Comparison of ENCODE assay signal across 8 mouse cellular contexts in the genomic region with DNA sequence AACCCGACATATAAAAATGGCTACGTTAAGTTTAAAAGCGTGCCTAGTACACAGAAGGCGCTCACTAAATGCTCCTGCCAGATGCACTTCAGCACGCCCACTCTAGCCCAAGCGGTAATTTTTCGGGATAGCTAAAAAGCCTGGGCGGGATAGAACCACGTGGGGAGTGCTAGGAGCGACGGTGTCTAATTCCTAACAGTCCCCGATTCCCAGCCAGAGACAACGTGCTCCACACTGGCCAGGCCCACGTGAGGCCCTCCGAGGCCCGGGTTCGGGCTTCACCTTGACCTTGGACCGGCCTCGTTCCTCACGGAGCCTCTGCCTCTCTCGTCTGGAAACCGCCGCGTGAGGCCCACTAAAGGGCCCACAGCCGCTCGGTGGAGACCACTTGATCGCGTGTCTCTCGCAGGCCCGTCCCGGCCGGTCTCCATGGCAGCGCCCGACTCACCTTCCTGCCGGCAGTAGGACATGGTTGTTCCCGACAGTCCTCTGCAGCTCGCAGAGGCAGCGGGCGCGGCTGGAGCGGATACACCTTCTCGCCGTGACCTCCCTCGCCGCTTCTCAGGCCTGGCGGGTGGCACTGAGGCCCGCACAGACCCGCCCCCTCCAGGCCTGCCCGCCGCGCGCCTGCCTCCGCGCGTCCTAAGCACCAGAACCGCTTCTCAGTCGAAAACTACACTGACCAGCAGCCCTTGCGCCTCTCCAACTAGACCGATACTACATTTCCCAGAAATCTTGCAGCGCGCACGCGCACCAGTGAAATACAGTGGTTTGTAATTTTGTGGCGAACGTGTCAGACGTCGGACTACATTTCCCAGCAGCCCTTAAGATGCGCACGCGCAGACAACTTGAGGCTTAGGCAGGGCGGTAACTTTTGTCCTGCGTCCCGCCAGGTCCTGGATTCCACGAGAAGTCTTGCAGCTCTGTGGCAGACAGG. TPM values are rescaled to one million over a fixed set of nuclear protein-coding genes. Genes with fewer than 3 reads are reported as not detected.
DNase-seq lines count a peak whose midpoint lies in the region; ATAC-seq and TF ChIP-seq lines count a peak whose summit lies in the region.

A gene (minus strand): TSS at position 679 of the 937 bp plus-strand sequence.
A gene (plus strand): TSS at position 836 of the 937 bp plus-strand sequence.

- peaks cover 21% of the 10 kb centered on the region for H3K36me3 ChIP-seq in embryonic facial prominence, embryonic 14.5 days (ENCODE audit: control insufficient read depth, insufficient read depth, low read length)
- H3K36me3 ChIP-seq in heart, adult 2 months (ENCODE audit: control insufficient read depth, insufficient read depth, low read length): no peaks in the 10 kb centered on the region
- H3K36me3 ChIP-seq in limb, embryonic 13.5 days: peaks cover 31% of the 10 kb centered on the region
- peaks cover 9% of the 10 kb centered on the region for H3K36me3 ChIP-seq in midbrain, embryonic 16.5 days (ENCODE audit: control insufficient read depth, insufficient read depth, low read length)

- peak within 1 kb of the TSS; percentile 88 for H3K27ac ChIP-seq in embryonic facial prominence, embryonic 14.5 days (replicated peaks; ENCODE audit: low read depth, low read length)
- peak within 1 kb of the TSS; percentile 85 for H3K27ac ChIP-seq in heart, adult 2 months
- H3K27ac ChIP-seq in limb, embryonic 13.5 days: peak within 1 kb of the TSS; percentile 83
- H3K27ac ChIP-seq in midbrain, embryonic 16.5 days (ENCODE audit: low read length): peak within 1 kb of the TSS; percentile 77

- peak; percentile 97 for ATAC-seq in embryonic facial prominence, embryonic 14.5 days (ENCODE audit: low read depth)
- peak; percentile 96 for ATAC-seq in limb, embryonic 13.5 days (ENCODE audit: low FRiP score, low read depth)
- peak; percentile 97 for ATAC-seq in midbrain, embryonic 16.5 days

- peak; percentile 11; the same call in 1 of the 2 replicates for TF ChIP-seq EP300 in heart, adult 2 months (IDR thresholded peaks at IDR 0.05; ENCODE audit: insufficient read depth, low read depth, low read length)

- H3K9ac ChIP-seq in embryonic facial prominence, embryonic 14.5 days (ENCODE audit: low read depth, low read length): peak within 1 kb of the TSS; percentile 89
- peak within 1 kb of the TSS; percentile 81 for H3K9ac ChIP-seq in heart, adult 2 months (ENCODE audit: low read depth, low read length)
- H3K9ac ChIP-seq in limb, embryonic 13.5 days: peak within 1 kb of the TSS; percentile 83
- H3K9ac ChIP-seq in midbrain, embryonic 16.5 days (ENCODE audit: low read depth, low read length): peak within 1 kb of the TSS; percentile 86

- peak within 1 kb of the TSS; percentile 71 for H3K4me2 ChIP-seq in embryonic facial prominence, embryonic 14.5 days (ENCODE audit: low read depth, low read length)
- peak within 1 kb of the TSS; percentile 85 for H3K4me2 ChIP-seq in limb, embryonic 13.5 days (replicated peaks)
- peak within 1 kb of the TSS; percentile 92 for H3K4me2 ChIP-seq in midbrain, embryonic 16.5 days (ENCODE audit: low read length)

- WGBS in embryonic facial prominence, embryonic 14.5 days: under 1% methylated on average over 59 of the region's 74 CpGs
- WGBS in heart, adult 2 months: 1% methylated on average over 74 of the region's 74 CpGs
- under 1% methylated on average over 72 of the region's 74 CpGs for WGBS in limb, embryonic 13.5 days
- whole genome bisulfite sequencing in midbrain, embryonic 16.5 days: under 1% methylated on average over 74 of the region's 74 CpGs

- H3K4me1 ChIP-seq in embryonic facial prominence, embryonic 14.5 days (ENCODE audit: control insufficient read depth, insufficient read depth, low read length): peaks cover 17% of the 10 kb centered on the region
- peaks cover 2% of the 10 kb centered on the region; the same call in 1 of the 2 replicates for H3K4me1 ChIP-seq in heart, adult 2 months (ENCODE audit: control insufficient read depth, insufficient read depth, low read length)
- H3K4me1 ChIP-seq in limb, embryonic 13.5 days: peaks cover 26% of the 10 kb centered on the region
- peaks cover 24% of the 10 kb centered on the region for H3K4me1 ChIP-seq in midbrain, embryonic 16.5 days (ENCODE audit: control insufficient read depth, insufficient read depth, low read length)

- no peaks in the 10 kb centered on the region for H3K79me2 ChIP-seq in heart, adult 2 months (replicated peaks; ENCODE audit: control insufficient read depth, insufficient read depth, low read length)

- H3K4me3 ChIP-seq in embryonic facial prominence, embryonic 14.5 days (ENCODE audit: low read depth, low read length): peak within 1 kb of the TSS; percentile 83
- H3K4me3 ChIP-seq in heart, adult 2 months: peak within 1 kb of the TSS; percentile 92
- H3K4me3 ChIP-seq in limb, embryonic 13.5 days: peak within 1 kb of the TSS; percentile 80
- peak within 1 kb of the TSS; percentile 74 for H3K4me3 ChIP-seq in midbrain, embryonic 16.5 days (ENCODE audit: low read depth, low read length)

- intact Hi-C loops in heart, adult 2 months (cut with DNase I): loop anchor here (1.0 kb wide), 2 partner anchors 33 to 42 kb away; a partner anchor contains a TSS

- no peaks in the 10 kb centered on the region for H3K9me3 ChIP-seq in embryonic facial prominence, embryonic 14.5 days (ENCODE audit: control insufficient read depth, low read length)
- no peaks in the 10 kb centered on the region for H3K9me3 ChIP-seq in limb, embryonic 13.5 days
- H3K9me3 ChIP-seq in midbrain, embryonic 16.5 days (replicated peaks; ENCODE audit: control insufficient read depth, low read length, poor library complexity, severe bottlenecking): no peaks in the 10 kb centered on the region

- DNase-seq in 3T3-L1 (ENCODE audit: low read depth, low spot score): peak; percentile 100
- peak; percentile 90 to 98 for DNase-seq in adrenal gland, postnatal 4 days (ENCODE audit: low spot score in 2 of 2)
- DNase-seq in embryonic facial prominence, embryonic 14.5 days (ENCODE audit: low spot score): peak; percentile 100
- DNase-seq in heart, adult 2 months: peak; percentile 98 to 99
- DNase-seq in kidney, adult 8-10 months: peak; percentile 99
- DNase-seq in spleen, postnatal 10 days (ENCODE audit: low spot score in 2 of 2): peak; percentile 96 to 99

- peak; percentile 90 for TF ChIP-seq POLR2A in heart, adult 2 months (IDR thresholded peaks at IDR 0.05; ENCODE audit: insufficient read depth, low read depth, low read length)

- no peaks in the 10 kb centered on the region for H3K27me3 ChIP-seq in embryonic facial prominence, embryonic 14.5 days (replicated peaks; ENCODE audit: control insufficient read depth, insufficient read depth, low read length)
- H3K27me3 ChIP-seq in heart, adult 2 months (ENCODE audit: control insufficient read depth, insufficient read depth, low read length): no peaks in the 10 kb centered on the region
- H3K27me3 ChIP-seq in limb, embryonic 13.5 days: no peaks in the 10 kb centered on the region
- H3K27me3 ChIP-seq in midbrain, embryonic 16.5 days (ENCODE audit: control insufficient read depth, insufficient read depth, low read depth, low read length): no peaks in the 10 kb centered on the region

- TF ChIP-seq CTCF in heart, adult 2 months (IDR thresholded peaks at IDR 0.05): no peak

RNA-seq across cellular contexts. Expression of the first gene that starts in this region (rescaled TPM):
- total RNA-seq in adrenal gland, postnatal 4 days (2021): 10 to 100 TPM; 17.0 to 17.6 TPM
- 22.7 and 24.8 TPM in 2 replicates for polyA plus RNA-seq in embryonic facial prominence, embryonic 14.5 days (2014; fragmentation: Nextera tagmentation; extraction: Ambion mirVana)
- total RNA-seq in heart, adult 2 months (2021): 10 to 100 TPM; 15.3 to 17.0 TPM
- polyA plus RNA-seq in heart, adult 2 months (2012; rRNA removed): 8.7 and 12.8 TPM in 2 replicates
- 22.3 and 22.6 TPM in 2 replicates for polyA plus RNA-seq in limb, embryonic 13.5 days (2015; fragmentation: Nextera tagmentation; extraction: Ambion mirVana)
- polyA plus RNA-seq in midbrain, embryonic 16.5 days (2015; fragmentation: Nextera tagmentation; extraction: Ambion mirVana): 41.1 and 43.8 TPM in 2 replicates

RNA-seq across cellular contexts. Expression of the second gene that starts in this region (rescaled TPM):
- total RNA-seq in adrenal gland, postnatal 4 days (2021): 10 to 100 TPM; 40.6 to 42.4 TPM
- polyA plus RNA-seq in embryonic facial prominence, embryonic 14.5 days (2014; fragmentation: Nextera tagmentation; extraction: Ambion mirVana): 68.2 and 69.5 TPM in 2 replicates
- 10 to 100 TPM; 23.1 to 24.4 TPM for total RNA-seq in heart, adult 2 months (2021)
- polyA plus RNA-seq in heart, adult 2 months (2012; rRNA removed): 29.8 and 34.0 TPM in 2 replicates
- polyA plus RNA-seq in limb, embryonic 13.5 days (2015; fragmentation: Nextera tagmentation; extraction: Ambion mirVana): 61.2 and 64.4 TPM in 2 replicates
- 57.0 and 61.7 TPM in 2 replicates for polyA plus RNA-seq in midbrain, embryonic 16.5 days (2015; fragmentation: Nextera tagmentation; extraction: Ambion mirVana)

Comparison
In these comparisons a context has a peak if more than half of its experiments do, and no peak if none do; other contexts are left out.
1. Peak in every context shown above with its lines: DNase-seq, ATAC-seq, H3K4me3 ChIP-seq and H3K27ac ChIP-seq.